Mouse (Mus musculus): ENCODE results near the gene Cldn4. TPM values are rescaled to one million over a fixed set of nuclear protein-coding genes. Genes with fewer than 3 reads are reported as not detected.
"Not testable (repeated sequence)": the region's sequence is repeated elsewhere in the genome, so short reads cannot be mapped to it uniquely, and the experiment has no call there.

Gene Cldn4
- polyA plus RNA-seq, 1 experiment from 2014 or later, result 3.4 TPM

DNA sequence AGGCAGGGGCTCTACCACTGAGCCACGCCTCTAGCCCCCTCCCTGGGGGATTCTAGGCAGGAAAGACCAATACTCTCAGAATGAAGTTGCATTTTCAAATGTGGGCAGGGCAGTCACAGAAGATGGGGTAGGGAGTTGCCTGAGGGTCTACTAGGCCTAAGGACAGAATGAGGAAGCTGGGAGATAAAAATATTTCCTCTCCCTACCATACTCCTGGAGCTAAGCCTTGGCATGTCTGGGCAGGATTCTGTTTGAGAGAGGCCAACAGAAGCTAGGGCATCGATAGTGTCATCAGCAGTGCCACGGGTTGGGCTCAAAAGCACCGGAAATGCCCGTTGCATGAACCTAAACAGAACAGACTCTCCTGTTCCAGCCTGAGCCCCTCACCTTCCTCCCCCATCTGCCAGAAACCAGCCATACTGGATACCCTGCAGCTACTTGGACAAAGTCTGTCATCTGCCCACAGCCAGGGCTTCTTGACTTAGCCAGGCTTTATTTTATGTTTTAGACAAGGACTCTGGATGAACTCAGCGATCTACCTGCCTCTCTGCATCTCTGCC lies 10.0 kb downstream of the Cldn4 start:
- Histone ChIP-seq H3K27me3 (ENCODE audit: low read depth, poor library complexity, severe bottlenecking) (no peaks in the 10 kb centered on the region), H3K36me3 (peaks cover 10% of the 10 kb centered on the region; the same call in 1 of the 2 replicates), H3K9me3 (replicated peaks) (no peaks in the 10 kb centered on the region), H3K4me3 (no peak overlapping the region), H3K27ac (replicated peaks) (no peak overlapping the region), H3K4me1 (peaks cover 6% of the 10 kb centered on the region)
- no peak for DNase-seq (ENCODE audit: low spot score)
- 91% methylated on average over 6 of the region's 6 CpGs for WGBS

DNA sequence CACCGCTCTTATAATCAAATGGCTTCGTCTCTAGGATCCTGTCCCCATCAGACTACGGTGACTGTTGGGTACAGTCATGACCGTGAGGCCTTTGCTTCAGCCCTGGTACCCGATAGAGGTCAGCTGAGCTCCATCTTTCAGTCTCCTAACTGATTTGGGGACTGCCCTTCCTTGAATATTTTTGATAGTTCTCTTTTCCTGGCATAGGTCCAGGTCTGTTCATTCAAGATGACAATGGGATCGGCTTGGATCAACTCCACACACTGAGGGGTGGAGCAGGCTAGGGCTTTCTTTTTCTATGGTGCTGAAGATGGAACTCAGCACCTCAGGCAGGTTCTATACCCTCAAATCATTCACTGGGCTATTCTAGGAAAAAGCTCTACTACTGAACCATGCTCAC lies 10.7 kb downstream of the Cldn4 start:
- Histone ChIP-seq H3K27ac (replicated peaks) (no peak overlapping the region), H3K36me3 (peaks cover 10% of the 10 kb centered on the region; the same call in 1 of the 2 replicates), H3K4me1 (peaks cover 6% of the 10 kb centered on the region), H3K9me3 (replicated peaks) (no peaks in the 10 kb centered on the region), H3K27me3 (ENCODE audit: low read depth, poor library complexity, severe bottlenecking) (no peaks in the 10 kb centered on the region), H3K4me3 (no peak overlapping the region)
- DNase-seq (ENCODE audit: low spot score), result no peak
- WGBS, result 96% methylated on average over 6 of the region's 6 CpGs

DNA sequence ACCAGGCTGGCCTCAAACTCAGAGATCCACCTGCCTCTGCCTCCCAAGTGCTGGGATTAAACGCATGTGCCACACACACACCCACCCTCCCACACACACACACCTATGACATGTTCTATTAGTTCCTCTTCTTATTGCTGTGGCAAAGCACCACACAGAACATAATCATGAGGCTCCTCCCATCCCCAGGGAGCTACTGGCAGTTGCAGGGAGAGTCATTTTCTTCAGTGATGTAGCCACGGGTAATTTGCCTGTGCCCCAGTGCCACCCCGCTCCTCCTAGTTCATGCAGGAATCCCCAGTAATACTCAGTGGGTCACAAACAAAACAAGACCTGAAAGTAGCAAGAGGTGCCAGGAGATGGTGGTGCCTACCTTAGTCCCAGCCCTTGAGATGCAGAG lies 12.1 kb downstream of the Cldn4 start:
- DNase-seq (ENCODE audit: low spot score), result no peak
- H3K36me3 ChIP-seq, result peaks cover 10% of the 10 kb centered on the region; the same call in 1 of the 2 replicates
- H3K27ac ChIP-seq (replicated peaks), result no peak overlapping the region
- H3K9me3 ChIP-seq (replicated peaks), result no peaks in the 10 kb centered on the region
- peaks cover 6% of the 10 kb centered on the region for H3K4me1 ChIP-seq
- 91% methylated on average over 3 of the region's 3 CpGs for WGBS
- no peaks in the 10 kb centered on the region for H3K27me3 ChIP-seq (ENCODE audit: low read depth, poor library complexity, severe bottlenecking)
- no peak overlapping the region for H3K4me3 ChIP-seq

DNA sequence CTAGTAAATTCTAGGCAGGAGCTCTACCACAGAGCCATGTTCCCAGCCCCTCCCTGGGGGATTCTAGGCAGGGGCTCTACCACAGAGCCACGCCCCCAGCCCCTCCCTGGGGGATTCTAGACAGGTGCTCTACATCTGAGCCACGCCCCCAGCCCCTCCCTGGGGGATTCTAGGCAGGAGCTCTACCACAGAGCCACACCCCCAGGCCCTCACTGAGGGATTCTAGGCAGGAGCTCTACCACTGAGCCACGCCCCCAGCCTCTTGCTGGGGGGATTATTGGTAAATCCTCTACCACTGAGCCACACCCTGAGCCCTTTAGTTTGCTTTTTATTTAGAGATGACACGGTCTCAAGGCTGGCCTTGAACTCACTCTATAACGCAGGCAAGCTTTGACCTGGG lies 13.0 kb downstream of the Cldn4 start:
- H3K27me3 ChIP-seq (ENCODE audit: low read depth, poor library complexity, severe bottlenecking); H3K27ac ChIP-seq (replicated peaks); DNase-seq (ENCODE audit: low spot score); H3K9me3 ChIP-seq (replicated peaks); H3K4me1 ChIP-seq; H3K4me3 ChIP-seq: not testable (repeated sequence)
- H3K36me3 ChIP-seq, result peaks cover 10% of the 10 kb centered on the region; the same call in 1 of the 2 replicates
- WGBS, result 85% methylated on average over 5 of the region's 5 CpGs

DNA sequence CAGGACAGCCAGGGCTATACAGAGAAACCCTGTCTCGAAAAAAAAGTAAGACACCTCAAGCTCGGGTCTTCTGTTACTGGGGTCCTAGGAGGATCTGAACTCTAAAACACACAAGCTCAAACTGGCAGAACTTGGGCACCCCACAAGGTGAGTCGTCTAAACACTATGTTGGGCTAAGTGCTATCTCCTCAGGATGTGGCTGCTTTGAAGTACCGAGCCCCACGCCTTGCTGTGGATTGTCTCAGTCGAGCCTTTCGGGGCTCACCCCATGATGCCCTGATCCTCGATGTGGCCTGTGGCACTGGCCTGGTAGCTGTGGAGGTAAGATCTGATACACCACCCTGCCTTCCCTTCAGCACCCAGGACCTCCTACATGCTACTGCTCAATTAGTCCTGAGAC lies 13.5 kb downstream of the Cldn4 start:
- WGBS, result 94% methylated on average over 8 of the region's 8 CpGs
- DNase-seq (ENCODE audit: low spot score), result no peak

DNA sequence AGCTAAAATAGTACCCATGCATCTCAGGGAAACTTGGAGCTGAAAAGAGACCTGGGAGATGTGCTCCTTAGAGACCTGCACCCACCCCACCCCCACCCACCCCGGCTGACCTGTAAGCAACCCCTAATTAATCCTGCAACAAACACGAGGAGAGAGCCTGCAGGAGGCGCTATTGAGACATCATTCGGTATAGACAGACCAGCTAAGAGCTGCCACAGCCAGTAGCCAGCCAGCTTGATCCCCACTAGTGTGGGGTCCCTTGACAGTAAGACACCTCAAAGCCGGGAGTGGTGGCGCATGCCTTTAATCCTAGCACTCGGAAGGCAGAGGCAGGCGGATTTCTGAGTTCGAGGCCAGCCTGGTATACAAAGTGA lies 13.8 kb downstream of the Cldn4 start:
- Histone ChIP-seq H3K27ac (replicated peaks) (peak overlapping the region; percentile 81; the same call in 1 of the 2 replicates), H3K4me1 (peaks cover 6% of the 10 kb centered on the region), H3K27me3 (ENCODE audit: low read depth, poor library complexity, severe bottlenecking) (no peaks in the 10 kb centered on the region), H3K4me3 (peak overlapping the region; percentile 57), H3K9me3 (replicated peaks) (no peaks in the 10 kb centered on the region), H3K36me3 (peaks cover 10% of the 10 kb centered on the region; the same call in 1 of the 2 replicates)
- 51% methylated on average over 9 of the region's 9 CpGs for whole genome bisulfite sequencing
- DNase-seq (ENCODE audit: low spot score), result peak; percentile 52

More for the DNA sequence above, 13.5 kb downstream of the Cldn4 start:
- no peak overlapping the region for H3K27ac ChIP-seq (replicated peaks)
- no peaks in the 10 kb centered on the region for H3K27me3 ChIP-seq (ENCODE audit: low read depth, poor library complexity, severe bottlenecking)
- H3K36me3 ChIP-seq, result peaks cover 10% of the 10 kb centered on the region; the same call in 1 of the 2 replicates
- peaks cover 6% of the 10 kb centered on the region for H3K4me1 ChIP-seq
- no peaks in the 10 kb centered on the region for H3K9me3 ChIP-seq (replicated peaks)
- peak overlapping the region; percentile 57; the same call in 1 of the 2 replicates for H3K4me3 ChIP-seq

DNA sequence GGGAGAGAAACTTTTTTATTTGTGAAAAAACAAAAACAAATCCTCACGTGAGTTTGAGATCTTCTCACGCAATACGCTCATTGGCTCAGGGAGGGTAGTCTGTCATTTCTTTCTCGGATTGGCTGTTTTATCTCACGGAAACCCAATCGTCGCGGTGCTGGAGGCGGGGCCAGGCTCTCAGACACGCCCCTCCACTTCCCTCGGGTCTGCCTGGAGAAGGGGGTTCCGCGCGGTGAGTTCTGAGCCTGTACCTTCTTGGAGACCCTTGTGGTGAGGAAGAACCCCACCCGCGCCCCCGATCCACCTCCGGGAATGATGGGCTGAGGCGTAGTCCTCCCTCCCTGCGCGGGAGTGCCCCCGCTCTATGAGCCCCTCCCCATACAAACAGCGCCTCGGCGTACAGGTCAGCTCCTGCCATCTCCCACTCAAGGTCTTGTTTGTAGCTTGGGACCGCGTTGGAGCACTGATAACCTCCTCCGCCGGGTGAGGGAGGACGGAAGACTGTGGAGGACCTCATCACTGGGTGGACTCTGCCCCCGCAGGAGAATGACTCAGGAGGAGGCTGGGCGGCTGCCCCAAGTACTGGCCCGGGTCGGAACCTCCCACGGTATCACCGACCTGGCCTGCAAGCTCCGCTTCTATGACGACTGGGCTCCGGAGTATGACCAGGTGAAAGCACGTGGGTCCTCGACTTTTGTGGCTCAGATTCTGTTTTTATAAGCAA lies 14.4 kb downstream of the Cldn4 start, which contains the start of gene Mettl27:
TSS of gene Mettl27 (plus strand) at position 190 of the 724 bp plus-strand sequence.
- 1% methylated on average over 41 of the region's 41 CpGs for WGBS
- H3K27ac ChIP-seq (replicated peaks), result peak within 1 kb of the TSS; percentile 81

DNA sequence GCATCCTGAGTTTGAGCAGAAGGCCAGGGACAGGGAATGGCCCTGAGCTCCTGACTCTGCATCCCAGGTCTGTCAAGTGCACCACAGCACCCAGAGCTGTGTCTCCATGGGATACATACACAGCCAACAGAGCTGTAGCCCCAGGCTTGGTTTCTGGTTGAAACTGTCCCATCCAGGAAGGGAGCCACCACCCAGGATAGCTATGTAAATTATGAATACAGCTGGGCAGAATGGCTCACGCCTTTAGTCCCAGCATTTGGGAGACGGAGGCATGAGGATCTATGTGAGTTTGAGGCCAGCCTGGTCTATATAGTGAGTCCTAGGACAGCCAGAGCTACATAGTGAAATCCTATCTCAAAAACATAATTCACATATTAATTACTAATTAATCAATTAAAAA lies 16.7 kb downstream of the Cldn4 start:
- Histone ChIP-seq H3K9me3 (replicated peaks) (no peaks in the 10 kb centered on the region), H3K4me1 (peaks cover 6% of the 10 kb centered on the region), H3K27ac (replicated peaks) (no peak overlapping the region), H3K27me3 (ENCODE audit: low read depth, poor library complexity, severe bottlenecking) (no peaks in the 10 kb centered on the region), H3K36me3 (peaks cover 10% of the 10 kb centered on the region; the same call in 1 of the 2 replicates), H3K4me3 (no peak overlapping the region)
- no peak for DNase-seq (ENCODE audit: low spot score)
- WGBS, result 90% methylated on average over 2 of the region's 2 CpGs

More for the DNA sequence above, 14.4 kb downstream of the Cldn4 start, which contains the start of gene Mettl27:
- Histone ChIP-seq H3K27me3 (ENCODE audit: low read depth, poor library complexity, severe bottlenecking) (no peaks in the 10 kb centered on the region), H3K9me3 (replicated peaks) (no peaks in the 10 kb centered on the region), H3K4me1 (peaks cover 6% of the 10 kb centered on the region), H3K36me3 (peaks cover 10% of the 10 kb centered on the region; the same call in 1 of the 2 replicates), H3K4me3 (peak within 1 kb of the TSS; percentile 57)
- DNase-seq (ENCODE audit: low spot score), result peak; percentile 89

DNA sequence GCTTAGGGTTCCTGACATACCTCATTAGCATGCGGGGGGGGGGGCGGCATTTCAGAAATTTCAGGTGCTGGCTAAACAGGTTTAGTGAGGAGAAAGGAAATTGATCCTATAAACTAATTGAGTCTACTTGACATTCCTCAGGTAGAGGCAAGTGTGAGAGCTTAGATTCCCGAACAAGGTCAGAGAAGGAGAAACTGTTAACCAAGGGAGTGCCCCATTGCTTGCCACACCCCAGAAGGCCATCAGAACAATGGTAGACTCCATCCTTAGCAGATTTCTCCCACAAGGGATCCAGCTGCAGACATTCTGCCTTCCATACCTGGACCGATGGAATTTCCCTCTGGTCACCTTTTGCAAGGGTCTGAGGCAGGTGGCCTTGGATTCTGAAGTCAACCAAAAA lies 20.0 kb downstream of the Cldn4 start:
- Histone ChIP-seq H3K36me3 (no peaks in the 10 kb centered on the region), H3K9me3 (replicated peaks) (no peaks in the 10 kb centered on the region), H3K27me3 (ENCODE audit: low read depth, poor library complexity, severe bottlenecking) (no peaks in the 10 kb centered on the region), H3K4me1 (no peaks in the 10 kb centered on the region), H3K4me3 (no peak overlapping the region), H3K27ac (replicated peaks) (no peak overlapping the region)
- no peak for DNase-seq (ENCODE audit: low spot score)
- WGBS, result 82% methylated on average over 4 of the region's 4 CpGs

DNA sequence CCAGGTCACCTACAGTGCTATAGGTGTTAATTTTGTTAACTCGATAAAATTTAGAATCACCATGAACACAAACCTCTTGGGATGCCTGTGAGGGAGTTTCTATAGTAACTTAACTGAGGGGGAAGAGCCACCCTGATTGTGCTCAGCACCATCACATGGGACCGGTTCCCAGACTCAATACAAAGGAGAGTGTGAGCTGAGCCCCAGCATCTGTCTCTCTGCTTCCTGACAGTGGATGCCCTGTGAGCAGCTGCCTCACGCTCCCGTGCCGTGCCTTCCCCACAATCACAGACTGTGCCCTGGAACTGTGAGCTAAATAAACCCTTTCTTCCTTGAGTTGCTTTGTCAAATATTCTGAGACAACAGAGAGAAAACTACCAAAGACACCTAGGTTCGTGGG lies 23.6 kb downstream of the Cldn4 start:
- no peak overlapping the region for H3K27ac ChIP-seq (replicated peaks)
- no peak overlapping the region for H3K4me3 ChIP-seq
- WGBS, result 72% methylated on average over 6 of the region's 6 CpGs
- no peak for DNase-seq (ENCODE audit: low spot score)
- H3K9me3 ChIP-seq (replicated peaks), result no peaks in the 10 kb centered on the region
- no peaks in the 10 kb centered on the region for H3K36me3 ChIP-seq
- no peaks in the 10 kb centered on the region for H3K4me1 ChIP-seq
- H3K27me3 ChIP-seq (ENCODE audit: low read depth, poor library complexity, severe bottlenecking), result no peaks in the 10 kb centered on the region

DNA sequence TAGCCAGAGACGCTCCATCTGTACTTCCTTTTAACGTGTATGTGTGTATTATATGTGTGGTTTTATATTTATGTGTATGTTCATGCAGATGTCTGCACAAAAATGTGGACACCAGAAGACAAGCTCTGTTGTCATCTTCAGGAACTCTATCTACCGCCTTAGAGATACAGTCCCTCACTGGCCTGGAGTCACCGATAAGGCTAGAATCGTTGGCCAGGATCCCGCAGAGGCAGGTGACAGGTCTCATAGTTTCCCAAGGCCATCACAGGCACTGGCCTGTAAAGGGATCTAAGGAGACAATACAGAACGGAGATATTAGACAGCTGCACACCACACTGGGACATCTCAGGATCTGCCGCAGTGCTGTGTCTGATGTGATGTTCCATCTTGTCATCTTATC lies 25.6 kb downstream of the Cldn4 start:
- Histone ChIP-seq H3K27ac (replicated peaks) (no peak overlapping the region), H3K4me3 (no peak overlapping the region)

DNA sequence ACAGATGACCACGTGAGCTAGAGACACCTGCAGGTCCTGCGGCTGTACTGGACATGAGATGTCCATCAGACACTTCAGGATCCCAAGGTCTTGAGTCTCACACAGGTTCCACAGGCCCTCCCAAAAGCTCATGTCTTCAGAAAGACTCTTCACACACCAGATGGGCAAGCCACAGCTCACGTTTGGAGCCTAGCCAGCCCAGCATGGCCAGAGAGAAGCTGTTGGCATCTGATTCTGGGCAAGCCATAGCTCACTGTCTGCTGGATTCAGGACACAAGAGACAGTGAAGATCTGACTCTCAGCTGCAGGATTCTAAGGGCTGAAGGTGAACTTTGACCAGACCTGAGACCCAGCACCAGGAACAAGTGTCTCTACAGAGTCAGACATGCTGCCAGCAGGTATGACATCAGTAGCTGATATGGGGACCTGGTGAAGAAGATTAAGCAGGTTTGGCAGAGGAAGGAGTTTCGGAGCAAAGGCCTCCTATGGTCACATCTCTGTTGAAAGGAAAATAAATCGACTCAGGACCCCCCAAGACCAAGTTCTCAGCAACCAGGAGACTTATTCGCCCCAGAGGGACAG lies 26.5 kb downstream of the Cldn4 start:
- WGBS, result 80% methylated on average over 6 of the region's 6 CpGs
- Histone ChIP-seq H3K4me1 (no peaks in the 10 kb centered on the region), H3K36me3 (no peaks in the 10 kb centered on the region), H3K9me3 (replicated peaks) (0 out of 2 replicates have a peak, but pooled peaks cover 3% of the 10 kb centered on the region), H3K27ac (replicated peaks) (no peak overlapping the region), H3K4me3 (no peak overlapping the region), H3K27me3 (ENCODE audit: low read depth, poor library complexity, severe bottlenecking) (no peaks in the 10 kb centered on the region)
- DNase-seq (ENCODE audit: low spot score), result no peak

More for the DNA sequence above, 25.6 kb downstream of the Cldn4 start:
- H3K4me1 ChIP-seq, result no peaks in the 10 kb centered on the region
- 0 out of 2 replicates have a peak, but pooled peaks cover 3% of the 10 kb centered on the region for H3K9me3 ChIP-seq (replicated peaks)
- H3K27me3 ChIP-seq (ENCODE audit: low read depth, poor library complexity, severe bottlenecking), result no peaks in the 10 kb centered on the region
- no peak for DNase-seq (ENCODE audit: low spot score)
- 91% methylated on average over 8 of the region's 8 CpGs for WGBS
- no peaks in the 10 kb centered on the region for H3K36me3 ChIP-seq

DNA sequence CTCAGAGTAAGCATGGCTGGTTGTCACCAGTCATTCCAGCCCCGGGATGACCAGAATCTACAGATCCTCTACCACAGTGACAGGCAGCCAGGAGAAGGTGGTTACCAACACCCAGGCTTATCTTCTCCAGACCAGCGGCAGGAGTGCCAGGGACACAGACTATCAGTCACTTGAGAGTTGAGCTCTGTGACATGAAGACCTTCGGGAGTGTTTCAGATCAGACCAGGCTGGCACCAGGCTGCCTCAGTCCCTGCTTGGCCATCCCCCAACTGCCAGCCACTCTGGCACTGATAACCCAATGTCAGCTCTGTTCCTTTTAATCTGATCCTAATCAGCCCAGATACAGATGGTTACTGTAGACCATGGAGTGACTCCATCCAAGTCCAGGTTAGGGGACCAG lies 27.6 kb downstream of the Cldn4 start:
- 93% methylated on average over 3 of the region's 3 CpGs for WGBS
- no peaks in the 10 kb centered on the region for H3K4me1 ChIP-seq
- 0 out of 2 replicates have a peak, but pooled peaks cover 3% of the 10 kb centered on the region for H3K9me3 ChIP-seq (replicated peaks)
- no peak for DNase-seq (ENCODE audit: low spot score)
- H3K4me3 ChIP-seq, result no peak overlapping the region
- no peak overlapping the region for H3K27ac ChIP-seq (replicated peaks)
- no peaks in the 10 kb centered on the region for H3K36me3 ChIP-seq
- no peaks in the 10 kb centered on the region for H3K27me3 ChIP-seq (ENCODE audit: low read depth, poor library complexity, severe bottlenecking)

All from midbrain, embryonic 10.5 days (tissue).